Mouse (Mus musculus): Measurements from ENCODE around the gene Rasal2. TPM values are rescaled to one million over a fixed set of nuclear protein-coding genes. Genes with fewer than 3 reads are reported as not detected.

The Rasal2 gene
- polyA plus RNA-seq, 1 experiment from 2014 or later: 45.5 TPM

DNA sequence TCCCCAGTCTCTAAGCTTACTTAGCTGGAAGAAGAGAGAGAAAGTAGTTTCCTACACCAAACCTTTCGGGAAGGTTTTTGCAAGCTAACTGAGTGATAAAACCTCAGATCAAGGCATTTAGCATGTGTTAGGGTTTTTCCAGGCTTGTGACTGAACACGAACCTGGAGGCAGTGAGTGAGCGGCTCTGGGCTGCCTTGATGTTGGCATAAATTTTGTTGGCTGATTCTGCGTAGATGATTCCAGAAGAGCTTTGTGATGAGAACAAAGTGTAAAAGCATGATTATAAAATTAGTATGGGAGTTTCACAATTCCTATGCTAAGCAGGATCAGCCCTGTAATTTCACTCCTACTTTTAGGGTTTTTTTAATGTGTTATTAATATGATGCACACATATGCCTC, 15.2 kb upstream of the Rasal2 start:
- H3K4me3 ChIP-seq (replicated peaks; ENCODE audit: low read length): no peak overlapping the region
- H3K9me3 ChIP-seq (ENCODE audit: control insufficient read depth, low read length): no peaks in the 10 kb centered on the region
- no peaks in the 10 kb centered on the region for H3K36me3 ChIP-seq (replicated peaks; ENCODE audit: control insufficient read depth, insufficient read depth)
- no peaks in the 10 kb centered on the region for H3K27me3 ChIP-seq (ENCODE audit: control insufficient read depth, insufficient read depth, low read length)
- 95% methylated on average over 4 of the region's 4 CpGs for WGBS
- H3K9ac ChIP-seq: no peak overlapping the region
- ATAC-seq (ENCODE audit: low FRiP score) (no peak), DNase-seq (ENCODE audit: low spot score) (no peak)
- no peak overlapping the region for H3K4me2 ChIP-seq (replicated peaks)
- H3K27ac ChIP-seq: no peak overlapping the region
- no peaks in the 10 kb centered on the region for H3K4me1 ChIP-seq (replicated peaks; ENCODE audit: control insufficient read depth, insufficient read depth, low read length)

DNA sequence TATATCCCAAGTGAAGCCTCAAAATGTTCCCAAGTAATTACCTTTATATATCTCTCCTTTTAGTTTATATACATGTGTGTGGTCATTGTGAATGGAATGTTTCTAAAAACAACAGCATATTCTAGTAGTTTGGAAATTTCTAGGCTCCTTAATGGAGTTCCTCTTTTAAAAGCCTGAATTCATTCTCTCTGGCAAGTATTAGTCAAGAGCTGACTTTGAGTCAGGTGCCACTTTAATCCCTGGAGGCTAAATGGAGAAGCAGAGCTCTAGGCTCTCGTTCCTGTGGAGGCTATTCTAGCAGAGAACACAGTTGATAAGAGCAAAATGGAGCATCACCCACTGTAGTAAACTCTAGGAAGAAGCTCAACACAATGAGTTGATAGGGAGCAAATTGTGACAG, 14.5 kb upstream of the Rasal2 start:
- WGBS: 68% methylated on average over 1 of the region's 1 CpGs

DNA sequence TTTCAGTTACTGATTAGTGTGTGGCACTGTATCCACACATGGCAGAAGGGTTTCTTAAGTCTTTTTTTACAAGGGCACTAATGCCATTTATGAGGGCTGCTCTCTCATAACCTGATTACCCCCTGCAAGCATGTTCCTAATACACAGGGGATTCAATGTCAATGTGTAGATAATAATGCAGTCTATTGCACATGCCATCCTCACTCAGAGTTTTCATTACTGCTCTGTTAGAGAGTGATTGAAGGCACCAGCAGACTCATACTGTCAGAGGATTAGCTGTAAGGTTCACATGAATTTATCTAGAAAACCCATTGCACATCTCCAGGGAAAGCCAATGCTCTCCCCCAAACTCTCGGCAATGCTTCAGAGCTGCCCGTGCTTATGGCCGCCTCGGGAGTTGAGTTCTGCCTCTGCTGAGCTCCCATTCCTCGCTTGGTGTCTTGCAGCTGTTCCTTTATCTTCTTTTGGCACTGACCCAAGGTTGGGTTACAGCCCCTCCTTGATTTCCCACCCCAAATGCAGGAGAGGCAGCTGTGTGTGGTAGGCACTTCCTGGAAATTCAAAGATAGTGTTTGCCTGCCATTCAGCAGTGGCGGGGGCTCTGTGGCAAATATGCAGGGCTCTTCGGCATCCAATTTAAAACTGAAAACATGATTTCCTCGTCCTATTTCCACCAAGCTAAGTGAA, 13.5 kb upstream of the Rasal2 start:
- Histone ChIP-seq H3K36me3 (replicated peaks; ENCODE audit: control insufficient read depth, insufficient read depth) (no peaks in the 10 kb centered on the region), H3K4me1 (replicated peaks; ENCODE audit: control insufficient read depth, insufficient read depth, low read length) (no peaks in the 10 kb centered on the region), H3K4me2 (replicated peaks) (peak overlapping the region; percentile 5; the same call in 1 of the 2 replicates), H3K9ac (no peak overlapping the region), H3K27me3 (ENCODE audit: control insufficient read depth, insufficient read depth, low read length) (no peaks in the 10 kb centered on the region), H3K27ac (no peak overlapping the region), H3K4me3 (replicated peaks; ENCODE audit: low read length) (no peak overlapping the region), H3K9me3 (ENCODE audit: control insufficient read depth, low read length) (no peaks in the 10 kb centered on the region)
- DNase-seq (ENCODE audit: low spot score): no peak
- WGBS: 36% methylated on average over 8 of the region's 8 CpGs
- peak; percentile 40; the same call in 1 of the 2 replicates for ATAC-seq (ENCODE audit: low FRiP score)

More for the DNA sequence above, 14.5 kb upstream of the Rasal2 start:
- Histone ChIP-seq H3K4me2 (replicated peaks) (no peak overlapping the region), H3K27me3 (ENCODE audit: control insufficient read depth, insufficient read depth, low read length) (no peaks in the 10 kb centered on the region), H3K27ac (no peak overlapping the region), H3K4me1 (replicated peaks; ENCODE audit: control insufficient read depth, insufficient read depth, low read length) (no peaks in the 10 kb centered on the region), H3K36me3 (replicated peaks; ENCODE audit: control insufficient read depth, insufficient read depth) (no peaks in the 10 kb centered on the region), H3K4me3 (replicated peaks; ENCODE audit: low read length) (no peak overlapping the region), H3K9ac (no peak overlapping the region), H3K9me3 (ENCODE audit: control insufficient read depth, low read length) (no peaks in the 10 kb centered on the region)
- ATAC-seq (ENCODE audit: low FRiP score): no peak
- no peak for DNase-seq (ENCODE audit: low spot score)

DNA sequence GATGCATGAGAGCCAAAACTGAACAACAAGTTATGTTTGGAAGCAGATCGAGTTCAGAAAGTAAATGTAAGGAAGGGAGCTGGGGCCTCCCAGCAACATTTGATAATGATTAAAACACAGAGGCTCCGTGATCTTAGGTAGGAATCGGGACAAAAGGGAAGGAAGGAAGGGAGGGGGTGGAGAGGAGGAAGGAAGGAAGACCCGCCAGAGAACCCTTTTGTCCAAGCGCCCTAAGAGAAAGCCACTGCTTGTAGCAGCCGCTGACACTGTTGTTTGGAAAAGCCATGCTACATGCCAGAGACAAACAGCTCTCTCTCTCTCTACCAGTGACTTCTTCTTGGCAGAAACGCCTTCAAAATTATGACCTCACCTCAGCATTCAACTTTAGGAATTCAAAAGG, 5.5 kb upstream of the Rasal2 start:
- H3K4me3 ChIP-seq (replicated peaks; ENCODE audit: low read length): no peak overlapping the region
- no peak overlapping the region for H3K27ac ChIP-seq
- H3K9me3 ChIP-seq (ENCODE audit: control insufficient read depth, low read length): no peaks in the 10 kb centered on the region
- ATAC-seq (ENCODE audit: low FRiP score) (no peak), DNase-seq (ENCODE audit: low spot score) (no peak)
- no peak overlapping the region for H3K4me2 ChIP-seq (replicated peaks)
- H3K27me3 ChIP-seq (ENCODE audit: control insufficient read depth, insufficient read depth, low read length): no peaks in the 10 kb centered on the region
- H3K4me1 ChIP-seq (replicated peaks; ENCODE audit: control insufficient read depth, insufficient read depth, low read length): peaks cover 7% of the 10 kb centered on the region; the same call in 1 of the 2 replicates
- no peak overlapping the region for H3K9ac ChIP-seq
- H3K36me3 ChIP-seq (replicated peaks; ENCODE audit: control insufficient read depth, insufficient read depth): no peaks in the 10 kb centered on the region
- WGBS: 33% methylated on average over 7 of the region's 7 CpGs

DNA sequence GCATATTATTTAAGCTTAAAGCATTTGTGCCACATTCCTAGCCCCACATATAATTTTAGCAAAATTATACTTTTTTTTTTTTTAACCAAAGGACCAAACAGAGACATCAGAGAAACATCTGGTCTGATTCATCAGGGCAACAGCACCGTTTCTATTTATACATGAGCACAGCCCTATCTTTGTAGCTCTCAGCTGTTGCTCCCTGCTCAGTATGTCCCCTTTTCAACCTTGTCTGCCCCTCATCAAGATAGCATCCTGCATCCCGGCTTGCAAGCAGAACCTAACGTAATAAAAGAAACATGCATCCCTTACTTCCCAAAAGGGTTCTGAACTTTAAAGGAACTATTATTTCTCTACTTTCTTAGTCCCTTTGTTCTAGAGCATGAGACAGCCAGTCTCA, 5.0 kb upstream of the Rasal2 start:
- no peak overlapping the region for H3K27ac ChIP-seq
- DNase-seq (ENCODE audit: low spot score) (no peak), ATAC-seq (ENCODE audit: low FRiP score) (no peak)
- H3K4me3 ChIP-seq (replicated peaks; ENCODE audit: low read length): no peak overlapping the region
- peaks cover 7% of the 10 kb centered on the region; the same call in 1 of the 2 replicates for H3K4me1 ChIP-seq (replicated peaks; ENCODE audit: control insufficient read depth, insufficient read depth, low read length)
- WGBS: 52% methylated on average over 3 of the region's 3 CpGs
- H3K27me3 ChIP-seq (ENCODE audit: control insufficient read depth, insufficient read depth, low read length): no peaks in the 10 kb centered on the region
- H3K4me2 ChIP-seq (replicated peaks): no peak overlapping the region
- H3K9me3 ChIP-seq (ENCODE audit: control insufficient read depth, low read length): no peaks in the 10 kb centered on the region
- no peaks in the 10 kb centered on the region for H3K36me3 ChIP-seq (replicated peaks; ENCODE audit: control insufficient read depth, insufficient read depth)
- H3K9ac ChIP-seq: no peak overlapping the region

DNA sequence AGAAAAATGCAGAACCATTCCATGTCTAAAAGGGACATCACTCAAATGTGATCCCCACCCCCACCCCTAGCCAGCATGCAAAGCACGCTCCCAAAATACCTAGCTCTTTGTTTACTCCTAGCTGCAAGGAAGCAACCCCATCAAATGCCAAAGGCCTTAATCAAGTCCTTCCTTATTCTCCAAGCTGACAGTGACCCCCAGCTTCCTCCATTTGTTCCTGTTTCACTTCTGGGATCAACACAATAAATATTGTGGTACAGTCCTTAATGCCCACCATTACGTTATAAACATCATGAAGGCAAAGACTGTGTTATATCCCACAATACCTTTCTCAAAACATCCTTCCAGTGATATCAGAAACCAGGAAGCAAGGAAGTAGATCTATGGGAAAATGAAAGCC, 4.2 kb upstream of the Rasal2 start:
- Histone ChIP-seq H3K27ac (no peak overlapping the region), H3K27me3 (ENCODE audit: control insufficient read depth, insufficient read depth, low read length) (no peaks in the 10 kb centered on the region), H3K4me1 (replicated peaks; ENCODE audit: control insufficient read depth, insufficient read depth, low read length) (peaks cover 7% of the 10 kb centered on the region; the same call in 1 of the 2 replicates), H3K9me3 (ENCODE audit: control insufficient read depth, low read length) (no peaks in the 10 kb centered on the region), H3K36me3 (replicated peaks; ENCODE audit: control insufficient read depth, insufficient read depth) (no peaks in the 10 kb centered on the region), H3K4me3 (replicated peaks; ENCODE audit: low read length) (no peak overlapping the region), H3K9ac (no peak overlapping the region), H3K4me2 (replicated peaks) (no peak overlapping the region)
- WGBS: 79% methylated on average over 2 of the region's 2 CpGs
- ATAC-seq (ENCODE audit: low FRiP score) (no peak), DNase-seq (ENCODE audit: low spot score) (no peak)

DNA sequence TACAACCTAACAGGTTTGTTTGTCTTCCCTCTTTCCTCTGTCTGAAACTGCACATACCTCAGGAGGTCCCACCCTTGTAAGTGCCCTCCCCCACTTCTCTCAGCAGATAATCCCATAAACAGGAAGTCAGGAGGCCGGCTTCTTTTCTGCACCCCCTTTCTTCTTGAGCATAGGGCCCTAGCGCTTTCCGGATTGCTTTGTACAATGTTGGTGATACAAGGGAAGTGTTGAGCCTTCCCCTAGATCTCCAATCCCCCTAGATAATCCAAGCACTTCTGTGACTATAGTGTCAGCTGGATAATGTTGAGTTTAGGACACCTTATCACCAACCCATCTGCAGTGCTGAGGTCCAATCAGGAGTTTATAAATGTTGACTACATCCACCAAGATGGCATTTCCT, 3.4 kb upstream of the Rasal2 start:
- no peaks in the 10 kb centered on the region for H3K27me3 ChIP-seq (ENCODE audit: control insufficient read depth, insufficient read depth, low read length)
- ATAC-seq (ENCODE audit: low FRiP score) (no peak), DNase-seq (ENCODE audit: low spot score) (no peak)
- 86% methylated on average over 3 of the region's 3 CpGs for WGBS
- H3K36me3 ChIP-seq (replicated peaks; ENCODE audit: control insufficient read depth, insufficient read depth): no peaks in the 10 kb centered on the region
- peaks cover 13% of the 10 kb centered on the region for H3K4me1 ChIP-seq (replicated peaks; ENCODE audit: control insufficient read depth, insufficient read depth, low read length)
- H3K27ac ChIP-seq: no peak overlapping the region
- no peak overlapping the region for H3K4me3 ChIP-seq (replicated peaks; ENCODE audit: low read length)
- H3K9ac ChIP-seq: no peak overlapping the region
- no peak overlapping the region for H3K4me2 ChIP-seq (replicated peaks)
- H3K9me3 ChIP-seq (ENCODE audit: control insufficient read depth, low read length): no peaks in the 10 kb centered on the region

DNA sequence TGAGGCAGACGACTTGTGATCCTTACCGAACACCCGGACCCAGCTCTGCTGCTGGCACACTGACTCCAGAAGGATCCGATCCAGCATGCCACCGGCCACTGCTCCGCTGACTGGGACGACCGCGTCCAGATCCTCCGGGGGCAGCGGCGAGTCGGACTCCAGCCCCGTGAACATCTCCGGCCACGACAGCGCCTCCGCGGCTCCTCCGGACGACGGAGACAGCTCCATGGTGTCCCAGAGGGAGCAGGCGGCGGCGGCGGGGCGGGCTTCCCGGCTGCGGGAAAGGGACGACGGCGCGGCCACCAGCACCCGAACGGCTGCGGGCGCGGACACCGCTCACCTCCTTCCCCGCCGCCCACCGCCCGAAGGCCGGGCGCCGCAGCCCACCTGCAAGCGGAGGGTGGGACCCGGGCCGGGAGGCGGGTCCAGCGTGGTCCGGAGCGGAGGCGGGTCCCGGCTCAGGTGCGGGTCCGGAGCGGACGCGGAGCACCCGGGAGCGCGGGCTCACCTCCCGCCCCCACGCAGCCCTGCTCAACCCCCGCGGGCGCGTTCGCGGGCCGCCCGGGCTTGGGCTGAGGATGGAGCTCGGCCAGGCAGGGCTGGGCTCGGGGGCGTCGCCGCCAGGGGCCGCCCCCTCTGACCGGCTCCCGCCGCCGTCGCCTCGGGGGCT, 549 bp downstream of the Rasal2 start:
- H3K4me3 ChIP-seq (replicated peaks; ENCODE audit: low read length): peak overlapping the region; percentile 95
- peaks cover 24% of the 10 kb centered on the region for H3K4me1 ChIP-seq (replicated peaks; ENCODE audit: control insufficient read depth, insufficient read depth, low read length)
- peak overlapping the region; percentile 93 for H3K27ac ChIP-seq
- ATAC-seq (ENCODE audit: low FRiP score) (peak; percentile 86), DNase-seq (ENCODE audit: low spot score) (peak; percentile 29)
- WGBS: under 1% methylated on average over 62 of the region's 85 CpGs
- H3K9ac ChIP-seq: peak overlapping the region; percentile 77
- H3K4me2 ChIP-seq (replicated peaks): peak overlapping the region; percentile 84
- no peaks in the 10 kb centered on the region for H3K36me3 ChIP-seq (replicated peaks; ENCODE audit: control insufficient read depth, insufficient read depth)
- no peaks in the 10 kb centered on the region for H3K9me3 ChIP-seq (ENCODE audit: control insufficient read depth, low read length)
- H3K27me3 ChIP-seq (ENCODE audit: control insufficient read depth, insufficient read depth, low read length): no peaks in the 10 kb centered on the region

- ATAC-seq (ENCODE audit: low FRiP score) (no peak), DNase-seq (ENCODE audit: low spot score) (no peak)
- peak overlapping the region; percentile 84 for H3K4me2 ChIP-seq (replicated peaks)
- H3K4me3 ChIP-seq (replicated peaks; ENCODE audit: low read length): peak overlapping the region; percentile 95
- H3K36me3 ChIP-seq (replicated peaks; ENCODE audit: control insufficient read depth, insufficient read depth): no peaks in the 10 kb centered on the region
- WGBS: 1% methylated on average over 4 of the region's 4 CpGs
- no peaks in the 10 kb centered on the region for H3K9me3 ChIP-seq (ENCODE audit: control insufficient read depth, low read length)
- H3K27ac ChIP-seq: peak overlapping the region; percentile 93
- H3K9ac ChIP-seq: peak overlapping the region; percentile 77
- no peaks in the 10 kb centered on the region for H3K27me3 ChIP-seq (ENCODE audit: control insufficient read depth, insufficient read depth, low read length)
- H3K4me1 ChIP-seq (replicated peaks; ENCODE audit: control insufficient read depth, insufficient read depth, low read length): peaks cover 24% of the 10 kb centered on the region
Measured at GRCm38 (mm10) chr1:157411341-157411710, 1.1 kb downstream of the Rasal2 start.
